Mouse (Mus musculus) MEL (cell line): Measurements from ENCODE around the gene Senp6. TPM values are rescaled to one million over a fixed set of nuclear protein-coding genes. Genes with fewer than 3 reads are reported as not detected.

ENCODE experiments used
- DNase-seq: peaks from one replicate; pipeline ENCODE4 v3.0.0; 2011; ENCODE audit warnings: low read depth, low spot score
- H3K27ac ChIP-seq: 2 replicates; pipeline ENCODE4 v1.5.1; 2012; ENCODE audit warnings: low read depth, mild to moderate bottlenecking, control low read depth, low read length, moderate library complexity; ENCODE audit not compliant: control insufficient read depth
- H3K27me3 ChIP-seq, 2 experiments: fragments of 150-350 bp in 1 of 2; sonication (generic) in 1 of 2; 2 replicates each; pipeline ENCODE4 v1.6.1; 2012; ENCODE audit warnings: low read length in 2 of 2, mild to moderate bottlenecking in 2 of 2, improper control_type of control experiment in 1 of 2, moderate library complexity in 1 of 2; ENCODE audit not compliant: insufficient read depth in 2 of 2, control insufficient read depth in 1 of 2
- H3K36me3 ChIP-seq, 2 experiments: 2 replicates each; pipeline ENCODE4 v1.6.1; 2012 to 2014; ENCODE audit warnings: low read length in 2 of 2, improper control_type of control experiment in 1 of 2, inconsistent platforms in 1 of 2, mild to moderate bottlenecking in 1 of 2; ENCODE audit not compliant: insufficient read depth in 2 of 2, control insufficient read depth in 1 of 2
- H3K4me1 ChIP-seq, 2 experiments: fragments of 150-350 bp in 1 of 2; sonication (generic) in 1 of 2; 2 replicates each; pipeline ENCODE4 v1.6.1; 2012; ENCODE audit warnings: low read length in 2 of 2, improper control_type of control experiment in 1 of 2, mild to moderate bottlenecking in 1 of 2; ENCODE audit not compliant: insufficient read depth in 2 of 2, control insufficient read depth in 1 of 2
- H3K4me3 ChIP-seq, 2 experiments: fragments of 150-350 bp in 1 of 2; sonication (generic) in 1 of 2; 2 replicates each; pipeline ENCODE4 v1.5.1; 2012; ENCODE audit warnings: low read depth in 2 of 2, low read length in 2 of 2, mild to moderate bottlenecking in 2 of 2, moderate library complexity in 2 of 2, control low read depth in 1 of 2, improper control_type of control experiment in 1 of 2; ENCODE audit not compliant: control insufficient read depth in 1 of 2, insufficient read depth in 1 of 2
- H3K79me2 ChIP-seq: 2 replicates; pipeline ENCODE4 v1.6.1; 2012; ENCODE audit warnings: mild to moderate bottlenecking, low read length, moderate library complexity; ENCODE audit not compliant: control insufficient read depth, poor library complexity, insufficient read depth
- H3K9ac ChIP-seq: 2 replicates; pipeline ENCODE4 v1.6.1; 2012; ENCODE audit warnings: low read depth, mild to moderate bottlenecking, control low read depth, low read length, moderate library complexity; ENCODE audit not compliant: control insufficient read depth, poor library complexity, severe bottlenecking
- H3K9me3 ChIP-seq: fragments of 150-350 bp; sonication (generic); replicated peaks from 2 replicates; pipeline ENCODE4 v1.6.1; 2012; ENCODE audit warnings: mild to moderate bottlenecking, low read length, improper control_type of control experiment, moderate library complexity; ENCODE audit not compliant: insufficient read depth
- CHD2 ChIP-seq: IDR thresholded peaks from 2 replicates; pipeline ENCODE4 v1.6.1; 2011; ENCODE audit warnings: low read length, improper control_type of control experiment
- CTCF ChIP-seq, 3 experiments: IDR thresholded peaks in 2 of 3; conservative IDR thresholded peaks in 1 of 3; 2 replicates each; pipeline ENCODE4 v1.5.1; 2011 to 2012; ENCODE audit warnings: low read length in 3 of 3, low read depth in 2 of 3, mild to moderate bottlenecking in 2 of 3, improper control_type of control experiment in 1 of 3, inconsistent platforms in 1 of 3, mixed read lengths in 1 of 3, moderate library complexity in 1 of 3; ENCODE audit not compliant: control insufficient read depth in 1 of 3, insufficient read depth in 1 of 3, poor library complexity in 1 of 3, severe bottlenecking in 1 of 3
- ELF1 ChIP-seq: IDR thresholded peaks from 2 replicates; pipeline ENCODE4 v1.6.1; 2014; ENCODE audit warnings: low read depth, mild to moderate bottlenecking, inconsistent platforms, low read length, improper control_type of control experiment, moderate library complexity
- EP300 ChIP-seq, 2 experiments: IDR thresholded peaks; 2 replicates each; pipeline ENCODE4 v1.6.1; 2011; ENCODE audit warnings: improper control_type of control experiment in 2 of 2, low read length in 2 of 2, low read depth in 1 of 2, mild to moderate bottlenecking in 1 of 2
- GATA1 ChIP-seq: IDR thresholded peaks from 2 replicates; pipeline ENCODE4 v1.6.1; 2011; ENCODE audit warnings: low read depth, low read length, improper control_type of control experiment
- JUND ChIP-seq: IDR thresholded peaks from 2 replicates; pipeline ENCODE4 v1.6.1; 2011; ENCODE audit warnings: low read depth, mild to moderate bottlenecking, improper control_type of control experiment, low read length
- KAT2A ChIP-seq: conservative IDR thresholded peaks from 2 replicates; pipeline ENCODE4 v1.6.1; 2012; ENCODE audit warnings: low read depth, low read length, improper control_type of control experiment, inconsistent platforms
- MEF2A ChIP-seq: IDR thresholded peaks from 2 replicates; pipeline ENCODE4 v1.6.1; 2014; ENCODE audit warnings: low read depth, mild to moderate bottlenecking, inconsistent platforms, low read length, improper control_type of control experiment; ENCODE audit not compliant: poor library complexity, insufficient replicate concordance, severe bottlenecking; ENCODE audit errors: extremely low read depth
- MYB ChIP-seq: IDR thresholded peaks from 2 replicates; pipeline ENCODE4 v1.6.1; 2011; ENCODE audit warnings: mild to moderate bottlenecking, low read depth, low read length, improper control_type of control experiment
- NELFE ChIP-seq: IDR thresholded peaks from 2 replicates; pipeline ENCODE4 v1.6.1; 2011; ENCODE audit warnings: low read depth, low read length, improper control_type of control experiment
- NRF1 ChIP-seq: IDR thresholded peaks from 2 replicates; pipeline ENCODE4 v1.6.1; 2014; ENCODE audit warnings: low read depth, mild to moderate bottlenecking, inconsistent platforms, low read length, improper control_type of control experiment, moderate library complexity; ENCODE audit not compliant: poor library complexity, insufficient read depth, severe bottlenecking
- POLR2A ChIP-seq, 2 experiments: IDR thresholded peaks; 2 replicates each; pipeline ENCODE4 v1.6.1; 2011 to 2012; ENCODE audit warnings: low read length in 2 of 2, mild to moderate bottlenecking in 2 of 2, control low read depth in 1 of 2, improper control_type of control experiment in 1 of 2, low read depth in 1 of 2, moderate library complexity in 1 of 2; ENCODE audit not compliant: control insufficient read depth in 1 of 2, insufficient read depth in 1 of 2, poor library complexity in 1 of 2
- POLR2AphosphoS5 ChIP-seq: IDR thresholded peaks from 2 replicates; pipeline ENCODE4 v1.6.1; 2012; ENCODE audit warnings: low read depth, borderline replicate concordance, mild to moderate bottlenecking, inconsistent platforms, low read length, moderate library complexity, mixed read lengths
- RAD21 ChIP-seq: IDR thresholded peaks from 2 replicates; pipeline ENCODE4 v1.6.1; 2011; ENCODE audit warnings: mild to moderate bottlenecking, low read depth, low read length, improper control_type of control experiment
- RCOR1 ChIP-seq: IDR thresholded peaks from 2 replicates; pipeline ENCODE4 v1.6.1; 2012; ENCODE audit warnings: low read depth, mild to moderate bottlenecking, inconsistent platforms, low read length, improper control_type of control experiment
- SMC3 ChIP-seq: IDR thresholded peaks from 2 replicates; pipeline ENCODE4 v1.6.1; 2011; ENCODE audit warnings: low read depth, low read length, improper control_type of control experiment
- TBP ChIP-seq: IDR thresholded peaks from 2 replicates; pipeline ENCODE4 v1.8.0; 2011; ENCODE audit warnings: low read depth, low read length, improper control_type of control experiment
- ZC3H11A ChIP-seq: IDR thresholded peaks from 2 replicates; pipeline ENCODE4 v1.6.1; 2012; ENCODE audit warnings: low read depth, mild to moderate bottlenecking, inconsistent platforms, low read length, improper control_type of control experiment
- ZKSCAN1 ChIP-seq: IDR thresholded peaks from 2 replicates; pipeline ENCODE4 v1.6.1; 2012; ENCODE audit warnings: low read depth, mild to moderate bottlenecking, inconsistent platforms, low read length, improper control_type of control experiment, moderate library complexity
- ZNF384 ChIP-seq: IDR thresholded peaks from 2 replicates; pipeline ENCODE4 v1.6.1; 2012; ENCODE audit warnings: low read depth, mild to moderate bottlenecking, inconsistent platforms, low read length, improper control_type of control experiment
- polyA plus RNA-seq, 2 experiments: library from polyadenylated mRNA; stranded (reverse) in 1 of 2; unstranded in 1 of 2; fragments of >175 nt in 1 of 2; fragments of >200 nt in 1 of 2; gene quantifications; 2 replicates each; pipeline versions ENCODE4 v1.2.1 to v1.2.4; 2012; ENCODE audit warnings: low replicate concordance in 2 of 2, low read depth in 1 of 2; ENCODE audit not compliant: insufficient read length in 2 of 2, insufficient read depth in 1 of 2, missing spikeins in 1 of 2
- total RNA-seq: library from RNA; depleted of rRNA; stranded (reverse); fragments of 300-350 nt; gene quantifications from 2 replicates; pipeline ENCODE4 v1.2.3, GENCODE M21; 2012

Gene Senp6
- total and polyA plus RNA-seq, 3 experiments = 67.0 to 670 (median 71.1) TPM

DNA sequence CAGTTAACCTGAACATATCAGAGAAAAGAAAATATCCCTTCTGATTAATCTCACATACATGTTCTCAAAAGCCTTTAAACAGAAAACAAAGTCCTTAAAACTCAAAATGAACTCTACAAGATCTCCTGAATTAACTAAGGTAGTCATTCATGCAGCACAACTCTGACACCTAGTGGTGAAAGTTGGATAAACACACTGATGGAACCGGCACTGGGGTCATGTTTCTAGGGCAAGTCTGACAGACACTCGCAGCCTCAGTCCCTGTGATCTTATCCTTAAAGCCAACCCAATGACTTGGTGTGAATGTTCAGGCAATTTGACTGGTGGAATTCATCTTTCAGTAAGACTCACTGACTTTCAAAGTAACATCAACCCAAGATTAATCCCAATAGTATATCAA is 40.7 kb upstream of the Senp6 start (continued):
- no peak for TF ChIP-seq POLR2AphosphoS5
- peak; percentile 83 for TF ChIP-seq RAD21
- peak; percentile 63; the same call in 1 of the 2 replicates for TF ChIP-seq ZC3H11A
- TF ChIP-seq NRF1 = no peak
- TF ChIP-seq JUND = 0 out of 2 replicates have a peak, but pooled peaks have one; percentile 24
- TF ChIP-seq ELF1 = no peak
- no peak for TF ChIP-seq POLR2A (IDR thresholded peaks at IDR 0.05; ENCODE audit: control insufficient read depth in 1 of 2, insufficient read depth in 1 of 2, low read depth in 1 of 2, low read length in 2 of 2, poor library complexity in 1 of 2)

GRCm38 (mm10) chr9:80026581-80027021 is 40.1 kb upstream of the Senp6 start:
- Histone ChIP-seq H3K27me3 (no peaks in the 10 kb centered on the region), H3K4me1 (peaks cover 0 to 4% of the 10 kb centered on the region in 2 experiments; a peak in 2 of 4 replicates), H3K9me3 (no peaks in the 10 kb centered on the region), H3K27ac (no peak overlapping the region), H3K79me2 (no peaks in the 10 kb centered on the region), H3K9ac (no peak overlapping the region), H3K36me3 (no peaks in the 10 kb centered on the region), H3K4me3 (no peak overlapping the region)
- DNase-seq = no peak
- no peak for TF ChIP-seq RCOR1
- no peak for TF ChIP-seq CTCF (IDR thresholded peaks at IDR 0.05 in 2 of 3, conservative IDR thresholded peaks at IDR 0.05 in 1 of 3; ENCODE audit: control insufficient read depth in 1 of 3, insufficient read depth in 1 of 3, low read depth in 2 of 3, low read length in 3 of 3, poor library complexity in 1 of 3, severe bottlenecking in 1 of 3)
- TF ChIP-seq GATA1 = no peak
- TF ChIP-seq EP300 (IDR thresholded peaks at IDR 0.05; ENCODE audit: low read depth in 1 of 2, low read length in 2 of 2) = no peak
- TF ChIP-seq CHD2 = no peak
- no peak for TF ChIP-seq ZNF384
- no peak for TF ChIP-seq ZC3H11A
- TF ChIP-seq NELFE = no peak
- TF ChIP-seq JUND = no peak
- no peak for TF ChIP-seq RAD21
- no peak for TF ChIP-seq POLR2A (IDR thresholded peaks at IDR 0.05; ENCODE audit: control insufficient read depth in 1 of 2, insufficient read depth in 1 of 2, low read depth in 1 of 2, low read length in 2 of 2, poor library complexity in 1 of 2)
- no peak for TF ChIP-seq TBP
- TF ChIP-seq ELF1 = no peak
- TF ChIP-seq SMC3 = no peak
- TF ChIP-seq MEF2A = no peak
- TF ChIP-seq KAT2A = no peak
- no peak for TF ChIP-seq ZKSCAN1
- no peak for TF ChIP-seq MYB
